In the genomic region with DNA sequence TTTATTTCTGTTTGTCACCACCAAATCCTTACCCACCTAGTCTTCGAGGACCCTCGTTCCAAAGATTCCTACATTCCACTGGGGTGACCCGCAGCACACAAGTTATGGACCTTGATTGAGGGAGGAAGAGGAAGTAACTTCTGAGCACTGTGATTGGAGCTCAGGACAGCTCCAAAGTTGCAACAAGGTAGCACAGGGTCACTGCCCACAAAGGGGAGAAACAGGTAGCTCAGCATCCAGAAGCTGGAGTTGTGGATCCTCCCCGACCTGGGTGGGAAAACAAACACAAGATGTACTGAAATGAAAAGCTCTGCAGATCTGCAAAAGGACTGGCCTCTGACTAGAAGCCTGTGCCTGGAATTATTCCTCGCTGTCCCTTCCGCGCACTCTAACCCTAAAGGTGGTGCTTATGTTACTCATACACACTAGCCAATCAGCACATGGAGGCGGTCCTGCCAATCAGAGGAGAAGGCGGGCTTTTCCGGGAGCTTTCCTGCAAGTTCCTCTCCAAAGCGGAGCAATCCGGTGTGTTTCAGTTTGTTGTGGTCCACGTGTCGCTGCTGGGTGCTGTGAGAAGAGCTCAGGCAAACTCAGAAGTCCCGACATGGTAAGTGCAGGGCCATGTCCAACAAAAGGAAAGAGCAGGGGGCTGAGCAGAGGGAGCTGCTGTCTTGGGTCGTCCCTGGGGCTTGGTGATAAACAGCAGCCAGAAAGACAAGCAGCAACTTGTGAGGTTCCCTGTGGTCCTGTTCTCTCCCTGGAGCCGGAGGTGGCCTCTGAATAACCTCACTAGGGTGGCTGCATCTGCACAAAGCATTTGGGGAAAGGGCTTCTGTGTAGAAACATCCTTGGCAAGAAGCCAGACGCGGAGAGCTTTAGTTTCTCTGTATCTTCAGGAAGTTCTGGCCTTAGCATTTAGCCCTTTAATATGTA, we compare ENCODE assay signal across 8 mouse cellular contexts. TPM values are rescaled to one million over a fixed set of nuclear protein-coding genes. Genes with fewer than 3 reads are reported as not detected.
DNase-seq lines count a peak whose midpoint lies in the region; ATAC-seq lines count a peak whose summit lies in the region.
"Not testable (repeated sequence)": the region's sequence is repeated elsewhere in the genome, so short reads cannot be mapped to it uniquely, and the experiment has no call there.

No protein-coding gene starts in this region.

- peak; percentile 99 for ATAC-seq in forebrain, embryonic 14.5 days
- ATAC-seq in neural tube, embryonic 15.5 days (ENCODE audit: low FRiP score), result peak; percentile 99

- WGBS in forebrain, embryonic 14.5 days, result 17% methylated on average over 19 of the region's 19 CpGs
- 15% methylated on average over 19 of the region's 19 CpGs for WGBS in neural tube, embryonic 15.5 days

- not testable (repeated sequence) for H3K27ac ChIP-seq in forebrain, embryonic 14.5 days (ENCODE audit: low read depth, low read length)
- peak overlapping the region; percentile 68; the same call in 1 of the 2 replicates for H3K27ac ChIP-seq in neural tube, embryonic 15.5 days (replicated peaks)

- H3K9ac ChIP-seq in forebrain, embryonic 14.5 days (ENCODE audit: low read length), result peak overlapping the region; percentile 58
- H3K9ac ChIP-seq in neural tube, embryonic 15.5 days (replicated peaks), result peak overlapping the region; percentile 49

- peak overlapping the region; percentile 53 for H3K4me2 ChIP-seq in forebrain, embryonic 14.5 days (ENCODE audit: low read length)
- H3K4me2 ChIP-seq in neural tube, embryonic 15.5 days, result peak overlapping the region; percentile 78

- H3K27me3 ChIP-seq in forebrain, embryonic 14.5 days (replicated peaks; ENCODE audit: control insufficient read depth, insufficient read depth, low read length); neural tube, embryonic 15.5 days (replicated peaks): not testable (repeated sequence)

- H3K4me3 ChIP-seq in forebrain, embryonic 14.5 days (ENCODE audit: low read depth, low read length), result peak overlapping the region; percentile 39
- H3K4me3 ChIP-seq in neural tube, embryonic 15.5 days (replicated peaks), result peak overlapping the region; percentile 53

- peak; percentile 97 for DNase-seq in ES-CJ7 (ENCODE audit: low read depth, low spot score)
- peak; percentile 85 for DNase-seq in cerebellum, adult 11 months
- DNase-seq in forebrain, embryonic 14.5 days (ENCODE audit: low spot score), result peak; percentile 91
- DNase-seq in heart, postnatal 14 days, result peak; percentile 89 to 92
- DNase-seq in layer of hippocampus, adult 11-12 months (ENCODE audit: low spot score), result peak; percentile 92
- peak; percentile 94 to 95 for DNase-seq in lung, adult 18-20 months
- DNase-seq in testis, postnatal 14 days (ENCODE audit: low spot score), result peak; percentile 91

- not testable (repeated sequence) for H3K9me3 ChIP-seq in forebrain, embryonic 14.5 days (replicated peaks; ENCODE audit: control insufficient read depth, low read length); neural tube, embryonic 15.5 days (replicated peaks)

- H3K36me3 ChIP-seq in forebrain, embryonic 14.5 days (ENCODE audit: control insufficient read depth, insufficient read depth, low read length); neural tube, embryonic 15.5 days: not testable (repeated sequence)

- not testable (repeated sequence) for H3K4me1 ChIP-seq in forebrain, embryonic 14.5 days (ENCODE audit: control insufficient read depth, insufficient read depth, low read length); neural tube, embryonic 15.5 days

- intact Hi-C loops in heart, postnatal 14 days (cut with DNase I), result loop anchor here (5.0 kb wide), 1 partner anchor 51 kb away; a partner anchor contains a TSS

RNA-seq across cellular contexts. Expression of a gene that starts 12.3 kb away (rescaled TPM):
- 1.3 TPM in 1 of 2 replicates, not detected in the other for polyA plus RNA-seq in forebrain, embryonic 14.5 days (2014; fragmentation: Nextera tagmentation; extraction: Ambion mirVana)
- not detected for total RNA-seq in heart, postnatal 14 days (2021)
- 2.3 and 2.4 TPM in 2 replicates for polyA plus RNA-seq in neural tube, embryonic 15.5 days (2015; fragmentation: Nextera tagmentation; extraction: Ambion mirVana)

RNA-seq across cellular contexts. Expression of a gene that starts 51.3 kb away (rescaled TPM):
- 12.3 and 16.3 TPM in 2 replicates for polyA plus RNA-seq in forebrain, embryonic 14.5 days (2014; fragmentation: Nextera tagmentation; extraction: Ambion mirVana)
- total RNA-seq in heart, postnatal 14 days (2021), result 1 to 10 TPM; 2.4 to 2.5 TPM
- polyA plus RNA-seq in neural tube, embryonic 15.5 days (2015; fragmentation: Nextera tagmentation; extraction: Ambion mirVana), result 15.3 and 17.9 TPM in 2 replicates

RNA-seq across cellular contexts. Expression of a gene that starts 53.9 kb away (rescaled TPM):
- not detected in 2 replicates for polyA plus RNA-seq in forebrain, embryonic 14.5 days (2014; fragmentation: Nextera tagmentation; extraction: Ambion mirVana)
- not detected for total RNA-seq in heart, postnatal 14 days (2021)
- polyA plus RNA-seq in neural tube, embryonic 15.5 days (2015; fragmentation: Nextera tagmentation; extraction: Ambion mirVana), result 0.06 and 0.10 TPM in 2 replicates

RNA-seq across cellular contexts. Expression of a gene that starts 55.8 kb away (rescaled TPM):
- 2.3 and 3.5 TPM in 2 replicates for polyA plus RNA-seq in forebrain, embryonic 14.5 days (2014; fragmentation: Nextera tagmentation; extraction: Ambion mirVana)
- 1 to 10 TPM; 2.8 to 3.1 TPM for total RNA-seq in heart, postnatal 14 days (2021)
- 3.3 and 3.8 TPM in 2 replicates for polyA plus RNA-seq in neural tube, embryonic 15.5 days (2015; fragmentation: Nextera tagmentation; extraction: Ambion mirVana)
